Mouse (Mus musculus): Measurements from ENCODE around the gene Gpr153. TPM values are rescaled to one million over a fixed set of nuclear protein-coding genes. Genes with fewer than 3 reads are reported as not detected.
A peak's percentile ranks its signal among the peaks of the same experiment; 100 is the strongest.
"Not testable (repeated sequence)": the region's sequence is repeated elsewhere in the genome, so short reads cannot be mapped to it uniquely, and the experiment has no call there.

The Gpr153 gene
- polyA plus RNA-seq (2016; fragmentation: Nextera tagmentation; extraction: Ambion mirVana): 6.4 and 7.2 TPM in 2 replicates

- H3K9me3 ChIP-seq: no peaks in the 10 kb centered on the region
- H3K4me1 ChIP-seq (replicated peaks): peaks cover 41% of the 10 kb centered on the region
- H3K4me2 ChIP-seq: peak within 1 kb of the TSS; percentile 97
- peak within 1 kb of the TSS; percentile 72 for H3K27ac ChIP-seq
- peaks cover 40% of the 10 kb centered on the region for H3K27me3 ChIP-seq
- peak; percentile 50 for ATAC-seq (ENCODE audit: insufficient number of reproducible peaks, insufficient read depth, low FRiP score, low TSS enrichment, low read depth)
- no peaks in the 10 kb centered on the region for H3K36me3 ChIP-seq
- H3K9ac ChIP-seq (replicated peaks): peak within 1 kb of the TSS; percentile 83
- H3K4me3 ChIP-seq (replicated peaks): peak within 1 kb of the TSS; percentile 74
- 1% methylated on average over 44 of the region's 48 CpGs for WGBS
These were observed at the start of gene Gpr153 for GRCm38 (mm10) chr4:152273621-152274236. TSS of gene Gpr153 (plus strand) at chr4:152274232.

- Histone ChIP-seq H3K9ac (replicated peaks) (no peak overlapping the region), H3K4me2 (no peak overlapping the region), H3K4me1 (replicated peaks) (peaks cover 17% of the 10 kb centered on the region), H3K27ac (peak overlapping the region; percentile 12; the same call in 1 of the 2 replicates), H3K27me3 (no peaks in the 10 kb centered on the region), H3K9me3 (no peaks in the 10 kb centered on the region), H3K4me3 (replicated peaks) (no peak overlapping the region), H3K36me3 (no peaks in the 10 kb centered on the region)
- no peak for ATAC-seq (ENCODE audit: insufficient number of reproducible peaks, insufficient read depth, low FRiP score, low TSS enrichment, low read depth)
- 86% methylated on average over 13 of the region's 13 CpGs for WGBS
These were observed 47.0 kb upstream of the Gpr153 start for GRCm38 (mm10) chr4:152226901-152227486.

GRCm38 (mm10) chr4:152227749-152228527 lies 46.1 kb upstream of the Gpr153 start:
- Histone ChIP-seq H3K4me2 (no peak overlapping the region), H3K4me3 (replicated peaks) (no peak overlapping the region), H3K27ac (no peak overlapping the region), H3K36me3 (no peaks in the 10 kb centered on the region), H3K9me3 (no peaks in the 10 kb centered on the region), H3K9ac (replicated peaks) (no peak overlapping the region), H3K4me1 (replicated peaks) (peaks cover 17% of the 10 kb centered on the region), H3K27me3 (no peaks in the 10 kb centered on the region)
- no peak for ATAC-seq (ENCODE audit: insufficient number of reproducible peaks, insufficient read depth, low FRiP score, low TSS enrichment, low read depth)
- WGBS: 77% methylated on average over 12 of the region's 12 CpGs

- H3K9me3 ChIP-seq; ATAC-seq (ENCODE audit: insufficient number of reproducible peaks, insufficient read depth, low FRiP score, low TSS enrichment, low read depth); H3K4me3 ChIP-seq (replicated peaks); H3K9ac ChIP-seq (replicated peaks); H3K27me3 ChIP-seq; H3K27ac ChIP-seq; H3K36me3 ChIP-seq; H3K4me2 ChIP-seq: not testable (repeated sequence)
- peaks cover 17% of the 10 kb centered on the region for H3K4me1 ChIP-seq (replicated peaks)
- WGBS: 26% methylated on average over 4 of the region's 4 CpGs
These were observed 43.7 kb upstream of the Gpr153 start for GRCm38 (mm10) chr4:152230331-152230730.

GRCm38 (mm10) chr4:152231326-152231725 lies 42.7 kb upstream of the Gpr153 start:
- Histone ChIP-seq H3K9me3 (no peaks in the 10 kb centered on the region), H3K4me1 (replicated peaks) (peaks cover 17% of the 10 kb centered on the region), H3K4me3 (replicated peaks) (no peak overlapping the region), H3K27me3 (no peaks in the 10 kb centered on the region), H3K27ac (no peak overlapping the region), H3K36me3 (no peaks in the 10 kb centered on the region), H3K4me2 (no peak overlapping the region), H3K9ac (replicated peaks) (no peak overlapping the region)
- 91% methylated on average over 7 of the region's 7 CpGs for WGBS
- no peak for ATAC-seq (ENCODE audit: insufficient number of reproducible peaks, insufficient read depth, low FRiP score, low TSS enrichment, low read depth)

- no peaks in the 10 kb centered on the region for H3K36me3 ChIP-seq
- H3K4me1 ChIP-seq (replicated peaks): peaks cover 17% of the 10 kb centered on the region
- H3K9ac ChIP-seq (replicated peaks): no peak overlapping the region
- no peaks in the 10 kb centered on the region for H3K9me3 ChIP-seq
- no peak overlapping the region for H3K27ac ChIP-seq
- H3K27me3 ChIP-seq: no peaks in the 10 kb centered on the region
- 94% methylated on average over 4 of the region's 4 CpGs for WGBS
- ATAC-seq (ENCODE audit: insufficient number of reproducible peaks, insufficient read depth, low FRiP score, low TSS enrichment, low read depth): no peak
- no peak overlapping the region for H3K4me2 ChIP-seq
- no peak overlapping the region for H3K4me3 ChIP-seq (replicated peaks)
These were observed 41.6 kb upstream of the Gpr153 start for GRCm38 (mm10) chr4:152232411-152232903.

- WGBS: 84% methylated on average over 4 of the region's 4 CpGs
- H3K36me3 ChIP-seq: 0 out of 2 replicates have a peak, but pooled peaks cover 3% of the 10 kb centered on the region
- no peak overlapping the region for H3K4me2 ChIP-seq
These were observed 34.1 kb upstream of the Gpr153 start for GRCm38 (mm10) chr4:152239974-152240373.

GRCm38 (mm10) chr4:152243241-152243891 lies 30.7 kb upstream of the Gpr153 start:
- ATAC-seq (ENCODE audit: insufficient number of reproducible peaks, insufficient read depth, low FRiP score, low TSS enrichment, low read depth): no peak
- H3K27ac ChIP-seq: no peak overlapping the region
- H3K4me3 ChIP-seq (replicated peaks): no peak overlapping the region
- no peaks in the 10 kb centered on the region for H3K27me3 ChIP-seq
- WGBS: 83% methylated on average over 9 of the region's 9 CpGs
- peaks cover 11% of the 10 kb centered on the region for H3K4me1 ChIP-seq (replicated peaks)
- 0 out of 2 replicates have a peak, but pooled peaks cover 3% of the 10 kb centered on the region for H3K36me3 ChIP-seq
- H3K4me2 ChIP-seq: no peak overlapping the region
- no peaks in the 10 kb centered on the region for H3K9me3 ChIP-seq
- H3K9ac ChIP-seq (replicated peaks): no peak overlapping the region

More at GRCm38 (mm10) chr4:152239974-152240373, 34.1 kb upstream of the Gpr153 start:
- Histone ChIP-seq H3K9ac (replicated peaks) (no peak overlapping the region), H3K27ac (no peak overlapping the region), H3K9me3 (no peaks in the 10 kb centered on the region), H3K4me1 (replicated peaks) (no peaks in the 10 kb centered on the region), H3K27me3 (no peaks in the 10 kb centered on the region), H3K4me3 (replicated peaks) (no peak overlapping the region)
- no peak for ATAC-seq (ENCODE audit: insufficient number of reproducible peaks, insufficient read depth, low FRiP score, low TSS enrichment, low read depth)

GRCm38 (mm10) chr4:152243969-152244368 lies 30.1 kb upstream of the Gpr153 start:
- Histone ChIP-seq H3K4me3 (replicated peaks) (no peak overlapping the region), H3K27ac (no peak overlapping the region), H3K9ac (replicated peaks) (no peak overlapping the region), H3K27me3 (no peaks in the 10 kb centered on the region), H3K4me1 (replicated peaks) (peaks cover 11% of the 10 kb centered on the region), H3K4me2 (no peak overlapping the region), H3K36me3 (0 out of 2 replicates have a peak, but pooled peaks cover 3% of the 10 kb centered on the region), H3K9me3 (no peaks in the 10 kb centered on the region)
- no peak for ATAC-seq (ENCODE audit: insufficient number of reproducible peaks, insufficient read depth, low FRiP score, low TSS enrichment, low read depth)
- 90% methylated on average over 8 of the region's 8 CpGs for WGBS

- no peak overlapping the region for H3K4me3 ChIP-seq (replicated peaks)
- no peaks in the 10 kb centered on the region for H3K27me3 ChIP-seq
- no peaks in the 10 kb centered on the region for H3K9me3 ChIP-seq
- H3K36me3 ChIP-seq: no peaks in the 10 kb centered on the region
- ATAC-seq (ENCODE audit: insufficient number of reproducible peaks, insufficient read depth, low FRiP score, low TSS enrichment, low read depth): no peak
- H3K9ac ChIP-seq (replicated peaks): peak overlapping the region; percentile 34; the same call in 1 of the 2 replicates
- H3K27ac ChIP-seq: no peak overlapping the region
- peaks cover 11% of the 10 kb centered on the region for H3K4me1 ChIP-seq (replicated peaks)
- 79% methylated on average over 11 of the region's 11 CpGs for WGBS
- H3K4me2 ChIP-seq: no peak overlapping the region
These were observed 29.2 kb upstream of the Gpr153 start for GRCm38 (mm10) chr4:152244545-152245522.

Measured in limb, embryonic 12.5 days (tissue).